Mouse (Mus musculus) lung, postnatal 36 days (tissue): ENCODE data around the gene Sbp.
"Not testable (repeated sequence)": the region's sequence is repeated elsewhere in the genome, so short reads cannot be mapped to it uniquely, and the experiment has no call there.

ENCODE experiments used
- DNase-seq: peaks from one replicate; pipeline ENCODE4 v3.0.0; 2022; ENCODE audit warnings: mixed read lengths

The Sbp gene

DNA sequence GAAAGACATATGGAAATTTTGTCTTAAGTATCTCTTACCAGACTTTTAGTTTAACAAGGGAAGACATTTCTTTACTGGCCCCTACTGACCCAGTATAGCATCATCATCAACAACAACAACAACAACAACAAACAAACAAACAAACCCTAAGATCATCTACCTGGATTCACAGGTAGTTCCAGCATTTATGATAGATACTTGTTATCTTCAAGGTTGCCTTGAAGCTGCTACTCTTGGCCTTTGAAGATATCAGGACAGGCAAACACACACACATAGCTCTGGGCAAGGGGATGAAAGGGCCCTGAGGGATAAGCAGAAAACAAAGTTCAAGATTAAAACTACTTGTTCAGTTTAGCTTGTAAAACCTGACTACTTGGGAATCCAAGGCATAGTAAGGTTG lies at the start of gene Sbp:
Sbp (plus strand) TSS at position 301 of the 400 bp plus-strand sequence.
- DNase-seq, result no peak

DNA sequence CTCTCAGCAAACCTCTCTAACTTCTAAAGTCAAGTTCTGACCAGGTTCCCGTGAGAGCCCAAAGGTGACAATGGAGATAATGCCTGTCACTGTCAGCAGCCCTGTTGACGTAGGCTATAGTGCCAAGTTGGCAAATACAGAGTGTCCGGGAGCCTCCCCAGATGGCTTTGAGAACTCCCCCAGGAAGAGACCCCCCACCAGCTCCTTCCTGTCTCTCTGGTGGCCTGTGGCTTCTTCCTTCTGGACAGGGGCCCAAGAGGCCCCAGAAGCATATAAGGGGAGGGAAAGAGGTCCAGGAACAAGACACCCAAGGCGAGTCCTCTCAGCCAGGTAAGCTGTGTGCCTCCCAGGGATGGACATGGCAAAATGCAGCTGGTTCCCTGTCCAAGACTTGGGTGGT lies 24.3 kb upstream of the Sbp start, which contains the start of gene Dcpp3:
Dcpp3 (plus strand) TSS at position 301 of the 400 bp plus-strand sequence.
- not testable (repeated sequence) for DNase-seq

DNA sequence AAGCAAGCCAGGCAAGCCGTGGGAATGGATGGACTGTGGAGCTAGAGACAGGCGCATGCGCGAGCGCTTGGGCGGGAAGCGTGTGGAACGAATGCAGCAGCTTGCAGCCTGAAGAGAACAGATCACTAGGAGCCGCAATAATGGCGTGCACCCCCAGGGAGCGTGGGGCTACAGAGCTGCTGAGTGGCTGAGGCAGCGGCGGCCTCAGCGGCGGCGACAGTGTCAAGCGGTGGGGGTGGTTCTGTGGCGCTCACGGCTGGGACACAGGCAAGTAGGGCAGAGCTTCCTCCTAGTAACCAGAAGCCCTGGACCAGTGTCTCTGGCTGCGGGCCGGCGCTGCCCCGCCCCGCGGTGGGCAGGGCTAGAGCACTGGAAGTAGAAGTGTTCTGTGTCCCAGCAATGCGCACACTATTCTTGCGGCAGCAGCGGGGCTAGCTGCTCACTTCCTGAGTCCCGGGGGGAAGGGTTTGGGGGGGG lies 16.9 kb upstream of the Sbp start:
- DNase-seq, result peak; percentile 97

DNA sequence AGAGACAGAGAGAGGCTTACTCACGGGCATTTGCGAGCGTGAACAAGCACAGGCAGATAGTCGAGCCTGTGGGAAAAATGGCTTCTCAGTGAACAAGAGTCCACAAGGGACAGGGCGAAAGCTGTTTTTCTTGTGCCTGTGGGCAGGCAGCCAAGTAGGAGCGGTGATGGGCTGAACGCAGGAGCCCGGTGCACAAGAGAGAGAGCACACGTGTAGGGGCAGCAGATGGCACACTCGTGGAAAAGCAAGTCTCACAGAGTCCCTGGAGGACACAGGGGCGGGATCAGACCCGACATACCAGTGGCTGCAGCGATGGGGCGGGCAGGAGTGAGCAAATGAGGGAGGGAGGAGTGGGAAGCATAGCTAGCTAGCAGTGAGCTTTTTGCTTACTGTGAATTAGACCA lies 16.4 kb upstream of the Sbp start:
- peak; percentile 55 for DNase-seq

DNA sequence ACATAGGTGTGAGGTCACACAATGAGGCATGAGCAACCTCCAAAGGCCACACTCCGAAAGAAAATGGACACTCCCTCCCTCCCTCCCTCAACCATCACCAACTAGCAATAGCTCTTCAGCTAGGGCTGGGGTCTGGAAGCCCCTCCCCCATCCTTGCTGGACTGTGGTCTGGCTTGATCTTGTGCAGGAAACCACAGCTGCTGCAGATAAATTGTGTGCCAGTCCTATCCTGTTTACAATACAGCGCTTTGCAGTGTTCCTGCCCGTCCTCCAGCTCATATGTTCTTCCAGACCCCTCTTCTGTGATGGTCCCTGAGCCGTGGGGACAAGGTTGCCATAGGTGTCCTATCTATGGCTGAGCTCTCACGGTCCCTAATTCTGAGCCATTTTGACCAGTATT lies 10.3 kb upstream of the Sbp start:
- no peak for DNase-seq

DNA sequence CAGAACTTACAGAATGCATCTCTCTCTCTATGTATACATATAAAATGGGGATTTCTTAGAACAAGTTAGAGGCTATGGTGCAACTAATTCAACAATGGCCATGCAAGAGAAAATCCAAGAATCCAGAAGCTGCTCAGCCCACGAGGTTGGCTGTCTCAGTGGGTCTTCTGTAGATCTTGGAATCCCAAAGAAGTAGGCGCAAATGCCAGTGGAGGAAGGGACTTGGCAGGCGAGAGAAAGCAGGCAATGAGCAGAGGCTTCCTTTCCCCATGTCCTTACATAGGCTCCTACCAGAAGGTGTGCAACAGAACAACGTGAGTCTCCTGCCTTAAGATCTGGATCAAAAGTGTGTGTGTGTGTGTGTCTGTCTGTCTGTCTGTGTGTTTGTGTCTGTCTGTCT lies 6.0 kb downstream of the Sbp start:
- not testable (repeated sequence) for DNase-seq

DNA sequence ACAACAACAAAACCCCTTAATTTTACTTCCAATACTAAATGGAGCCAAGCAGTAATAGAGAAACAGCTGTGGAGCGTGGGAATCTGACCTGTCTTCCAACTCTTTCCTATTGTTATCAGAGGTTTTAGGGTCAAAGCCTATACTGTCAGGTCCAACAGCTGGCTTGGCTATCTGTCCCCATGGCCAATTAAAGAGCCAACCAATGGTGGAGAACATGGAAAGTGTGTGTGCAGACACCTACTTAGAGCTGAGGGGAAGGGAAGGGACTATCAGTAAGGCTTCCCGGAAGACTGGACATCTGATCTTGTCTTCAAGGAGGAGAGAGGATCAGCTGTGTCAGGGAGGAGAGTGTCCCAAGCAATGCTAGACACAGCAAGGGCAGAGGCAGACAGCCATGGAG lies 7.6 kb downstream of the Sbp start:
- no peak for DNase-seq

DNA sequence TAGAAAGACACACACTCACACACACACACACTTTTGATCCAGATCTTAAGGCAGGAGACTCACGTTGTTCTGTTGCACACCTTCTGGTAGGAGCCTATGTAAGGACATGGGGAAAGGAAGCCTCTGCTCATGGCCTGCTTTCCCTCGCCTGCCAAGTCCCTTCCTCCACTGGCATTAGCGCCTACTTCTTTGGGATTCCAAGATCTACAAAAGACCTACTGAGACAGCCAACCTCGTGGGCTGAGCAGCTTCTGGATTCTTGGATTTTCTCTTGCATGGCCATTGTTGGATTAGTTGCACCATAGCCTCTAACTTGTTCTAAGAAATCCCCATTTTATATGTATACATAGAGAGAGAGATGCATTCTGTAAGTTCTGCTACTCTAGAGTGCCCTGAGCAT lies 9.4 kb downstream of the Sbp start:
- not testable (repeated sequence) for DNase-seq

DNA sequence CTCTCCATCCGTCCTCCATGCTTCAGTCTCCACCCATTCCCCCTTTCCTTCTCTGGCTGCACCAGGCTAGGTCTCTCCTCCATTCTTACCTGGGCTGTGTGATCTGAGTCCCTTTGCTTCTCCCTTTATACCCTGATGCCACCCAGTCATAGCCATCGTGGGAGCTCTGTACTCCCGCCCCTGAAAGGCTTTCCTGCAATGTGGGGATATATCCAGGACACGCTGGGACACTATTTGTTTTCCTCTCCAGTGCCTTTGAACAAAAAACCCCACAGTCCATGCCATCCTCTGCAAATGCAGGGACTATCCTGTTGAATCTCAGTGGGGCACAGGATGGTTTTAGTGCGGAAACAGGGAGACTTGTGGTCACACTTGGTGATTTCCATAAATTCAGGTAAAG lies 13.7 kb downstream of the Sbp start, which contains the start of gene Sbpl:
Sbpl (minus strand) TSS at position 101 of the 400 bp plus-strand sequence.
- DNase-seq, result no peak

DNA sequence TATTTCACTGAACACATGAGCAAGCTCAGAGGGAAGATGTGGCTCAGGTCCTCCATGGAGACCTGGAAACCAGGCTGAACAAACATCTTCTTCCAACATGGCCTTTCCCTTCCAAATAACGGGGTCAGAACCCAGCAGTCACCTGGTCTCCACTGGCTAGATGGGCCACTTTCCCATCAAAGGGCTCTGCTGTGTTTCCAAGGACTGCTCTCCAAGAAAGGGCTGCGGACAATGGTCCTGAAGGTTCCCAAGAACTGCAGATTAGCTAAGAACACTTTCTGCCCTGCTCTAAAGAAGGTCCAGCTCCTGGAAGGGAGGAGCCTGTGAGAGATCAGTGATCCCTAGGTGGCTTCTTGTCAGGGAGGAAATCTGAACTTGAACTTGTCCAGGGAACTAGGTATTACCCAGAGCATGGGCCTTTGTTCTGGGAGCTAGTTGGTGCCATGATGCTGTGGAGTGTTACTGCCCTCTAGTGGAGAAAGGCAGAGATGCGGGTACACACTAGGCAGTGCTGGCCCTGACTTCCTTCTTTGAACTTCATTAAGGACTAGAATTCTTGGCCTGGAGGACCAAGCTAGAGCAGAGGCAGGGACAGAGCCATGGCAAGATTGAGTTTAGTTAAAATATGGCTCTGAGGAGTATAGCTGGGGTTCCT lies 18.7 kb downstream of the Sbp start:
- peak; percentile 91 for DNase-seq

DNA sequence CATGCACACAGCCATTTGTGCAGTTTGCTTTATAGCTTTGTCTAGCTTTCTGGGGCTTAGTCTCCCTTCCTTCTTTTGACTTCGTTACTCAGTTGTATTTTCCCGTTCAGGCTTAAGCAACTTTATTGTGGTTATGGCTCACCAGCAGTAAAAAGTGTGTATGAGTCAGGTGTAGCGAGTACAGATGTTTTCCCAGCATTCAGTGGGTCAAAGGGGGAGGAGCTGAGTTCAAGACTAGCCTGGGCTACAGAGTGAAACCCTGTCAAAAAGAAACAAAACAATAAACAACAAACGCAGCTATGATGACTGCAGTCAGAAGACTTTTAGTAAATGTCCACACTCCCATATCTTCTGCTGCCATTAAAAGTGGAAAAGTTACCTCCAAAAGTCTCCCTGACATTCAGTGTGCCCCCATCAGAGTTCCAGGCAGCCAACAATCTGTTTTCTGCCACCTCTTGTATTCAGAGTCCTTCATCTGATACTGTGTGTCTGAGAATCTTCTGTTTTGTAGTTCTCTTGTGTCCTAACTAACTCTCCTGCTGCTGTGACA lies 20.2 kb downstream of the Sbp start:
- DNase-seq, result peak; percentile 21

DNA sequence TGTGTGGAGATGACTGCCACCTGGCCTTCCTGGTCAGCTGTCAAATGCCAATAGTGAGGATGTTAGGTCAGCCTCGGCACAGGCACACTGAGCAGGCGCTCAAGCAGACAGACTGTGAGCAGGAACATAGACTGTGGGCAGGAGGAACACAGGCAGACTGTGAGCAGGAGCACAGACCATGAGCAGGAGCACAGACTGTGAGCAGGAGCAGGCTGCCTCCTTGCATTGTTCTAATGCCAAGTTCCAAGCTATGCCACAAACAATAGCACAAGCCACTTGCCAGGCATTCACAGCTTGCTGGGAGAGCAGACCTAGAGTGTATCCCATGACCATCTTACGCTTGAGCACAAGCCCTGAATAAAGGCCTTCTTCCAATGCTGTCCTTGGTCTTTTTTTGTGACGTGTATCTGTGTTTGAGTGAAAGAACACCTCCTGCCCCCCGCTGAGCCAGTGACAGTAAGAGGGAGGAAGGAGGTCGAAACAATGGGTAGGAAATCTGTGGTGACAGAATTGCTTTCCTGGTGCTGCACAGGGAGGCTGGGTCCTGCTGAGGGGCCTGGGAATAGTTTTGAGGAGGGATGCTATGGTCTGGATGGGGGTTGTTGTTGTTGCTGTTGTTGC lies 24.4 kb downstream of the Sbp start:
- DNase-seq, result no peak

DNA sequence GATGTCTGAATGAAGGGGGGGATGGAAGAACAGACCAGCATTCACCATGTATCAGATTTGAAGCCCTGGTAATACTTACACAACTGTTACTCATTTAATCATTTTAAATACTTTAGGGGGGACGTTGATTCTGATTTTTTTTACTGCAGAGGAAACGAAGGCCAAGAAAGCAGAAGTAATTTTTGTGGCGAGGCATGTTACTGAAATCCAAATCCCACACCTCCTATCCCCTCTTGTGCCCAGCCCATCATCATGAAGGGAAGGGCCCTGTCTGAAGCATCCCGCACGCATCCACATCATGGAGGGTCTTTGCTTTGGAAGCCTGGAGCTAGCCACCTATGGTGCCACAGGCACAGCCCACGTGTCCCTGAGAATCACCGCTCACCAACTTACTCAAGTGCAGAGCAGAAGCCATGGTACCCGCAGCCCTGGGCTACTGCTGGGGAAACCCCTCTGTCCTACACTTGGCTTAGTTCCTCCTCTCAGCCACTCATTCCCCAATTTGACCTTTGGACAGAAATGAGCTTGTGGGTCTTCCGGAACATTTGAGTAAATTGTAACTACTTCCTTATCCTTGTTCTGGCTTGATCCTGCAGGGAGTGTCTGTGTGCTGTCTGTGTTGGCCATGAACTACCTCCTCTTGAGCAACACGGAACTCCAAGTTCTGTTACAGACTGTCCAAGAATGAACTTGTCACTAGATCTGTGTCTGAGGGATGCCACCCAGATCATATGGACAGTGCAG lies 25.4 kb downstream of the Sbp start:
- peak; percentile 68 for DNase-seq

DNA sequence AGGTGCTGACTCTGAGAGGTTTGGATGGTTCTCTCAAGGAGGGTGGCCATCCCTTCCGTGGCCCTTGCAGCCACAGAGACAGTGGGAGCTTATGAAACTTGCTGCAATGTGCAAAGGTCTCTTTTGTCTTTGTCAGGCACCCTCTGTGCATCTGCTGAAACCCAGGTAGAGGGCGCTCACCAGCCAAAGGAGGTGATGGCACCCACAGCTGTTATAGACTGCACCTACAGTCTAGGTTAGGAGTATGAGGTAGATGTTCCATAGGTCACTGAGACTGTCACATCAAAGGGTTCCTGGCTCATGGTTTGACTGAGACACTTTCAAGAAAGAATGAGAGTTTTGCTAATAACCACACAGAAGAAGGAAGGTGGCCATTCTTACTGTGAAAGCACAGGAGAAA lies 27.3 kb downstream of the Sbp start:
- peak; percentile 46 for DNase-seq

DNA sequence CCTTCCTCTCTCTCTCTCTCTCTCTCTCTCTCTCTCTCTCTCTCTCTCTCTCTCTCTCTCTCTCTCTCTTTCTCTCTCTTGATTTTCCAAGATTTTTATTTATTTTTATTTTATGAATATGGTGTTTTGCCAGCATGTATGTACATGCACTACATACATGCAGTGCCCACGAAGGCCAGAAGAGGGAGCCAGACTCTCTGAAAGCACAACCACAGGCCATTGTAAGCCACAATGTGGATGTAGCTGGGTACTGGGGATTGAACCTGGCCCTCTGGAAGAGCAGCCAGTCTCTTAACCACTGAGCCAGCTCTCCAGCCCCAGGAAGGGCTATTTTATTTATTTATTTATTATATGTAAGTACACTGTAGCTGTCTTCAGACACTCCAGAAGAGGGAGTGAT lies 27.8 kb downstream of the Sbp start:
- DNase-seq, result peak; percentile 95

DNA sequence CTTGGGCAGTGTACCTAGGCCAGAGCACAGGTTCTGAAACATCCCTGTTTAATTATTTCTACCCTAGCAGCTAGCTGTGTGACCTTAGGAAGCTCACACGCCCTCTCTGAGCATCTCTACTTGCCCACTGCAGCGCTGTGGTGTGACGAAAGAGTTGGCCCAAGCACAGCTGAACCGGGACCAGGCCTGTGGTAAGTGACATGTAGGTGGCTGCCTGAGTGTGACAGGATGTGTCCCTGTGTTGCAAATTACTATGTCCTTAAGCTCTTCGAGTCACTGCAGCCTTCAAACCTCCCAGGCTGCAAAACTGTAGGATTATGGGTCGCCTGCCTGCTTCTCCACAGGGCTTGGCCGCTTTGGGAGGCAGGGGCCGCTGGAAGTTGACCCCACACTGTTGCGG lies 29.8 kb downstream of the Sbp start:
- DNase-seq, result no peak

DNA sequence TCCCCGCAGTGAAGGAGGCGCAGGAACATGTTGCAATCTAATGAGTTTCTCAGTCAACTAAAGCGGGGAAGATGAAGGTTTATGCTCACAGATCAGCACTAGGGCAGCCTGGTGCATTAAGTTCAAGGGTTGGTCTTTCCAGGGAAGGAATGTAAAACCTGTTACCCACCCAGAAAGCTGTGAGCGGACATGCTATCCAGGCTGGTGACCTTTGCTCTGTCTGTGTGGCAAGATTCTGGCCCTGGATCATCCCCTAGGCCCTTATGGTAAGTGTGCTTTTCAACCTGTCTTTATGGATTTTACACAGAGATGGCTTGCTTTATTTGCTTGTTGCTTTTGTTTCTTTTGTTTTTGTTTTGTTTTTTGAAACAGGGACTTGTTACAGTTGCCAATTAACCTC lies 35.2 kb downstream of the Sbp start:
- no peak for DNase-seq

DNA sequence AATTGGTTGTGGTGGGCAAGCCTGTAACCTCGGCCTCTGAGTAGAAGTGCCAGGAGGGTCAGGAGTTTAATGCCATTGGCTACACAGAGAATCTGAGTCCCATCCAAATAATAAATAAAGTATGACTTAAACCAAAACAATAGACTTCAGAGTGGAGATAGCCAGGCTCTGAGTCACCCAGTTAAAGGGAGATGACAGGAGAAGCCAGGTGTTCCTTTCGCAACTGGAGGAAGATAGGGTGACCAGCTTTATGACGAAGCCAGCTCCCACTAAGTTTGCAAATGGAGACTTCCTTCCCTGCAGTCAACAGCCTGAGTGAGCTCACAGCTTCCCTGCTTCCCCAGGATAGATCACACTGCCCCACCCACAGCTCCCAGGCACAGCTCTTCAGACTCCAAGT lies 38.0 kb downstream of the Sbp start:
- no peak for DNase-seq

DNA sequence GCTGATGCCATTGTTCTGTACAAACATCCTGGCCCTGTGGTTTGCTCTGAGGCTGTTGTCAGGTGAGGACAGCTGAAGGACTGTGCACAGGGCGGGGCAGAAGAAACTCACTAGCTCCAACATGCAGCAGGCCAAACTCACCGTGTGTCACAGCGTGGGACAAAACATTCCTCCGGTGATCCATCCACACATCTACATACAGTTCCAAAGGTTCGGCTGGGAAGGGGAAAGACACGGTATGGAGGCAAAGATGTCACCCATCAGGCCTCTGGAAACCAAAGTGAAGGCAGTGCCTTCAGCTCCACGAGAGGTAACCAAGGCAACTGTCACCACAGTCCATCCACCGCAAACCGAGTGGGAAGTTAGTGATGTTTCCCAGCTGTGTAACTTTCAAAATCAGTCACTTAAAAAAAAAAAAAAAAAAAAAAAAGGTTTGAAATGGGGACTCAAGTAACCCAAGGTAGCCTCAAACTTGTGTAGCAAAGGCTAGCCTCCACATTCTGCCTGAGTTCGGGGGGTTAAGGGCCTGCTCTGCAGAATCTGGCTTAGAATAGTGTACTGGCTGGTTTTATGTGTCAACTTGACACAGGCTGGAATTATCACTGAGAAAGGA lies 38.9 kb downstream of the Sbp start, which contains the start of gene Prss30:
Prss30 (minus strand) TSS at position 270 of the 613 bp plus-strand sequence.
- peak; percentile 61 for DNase-seq

DNA sequence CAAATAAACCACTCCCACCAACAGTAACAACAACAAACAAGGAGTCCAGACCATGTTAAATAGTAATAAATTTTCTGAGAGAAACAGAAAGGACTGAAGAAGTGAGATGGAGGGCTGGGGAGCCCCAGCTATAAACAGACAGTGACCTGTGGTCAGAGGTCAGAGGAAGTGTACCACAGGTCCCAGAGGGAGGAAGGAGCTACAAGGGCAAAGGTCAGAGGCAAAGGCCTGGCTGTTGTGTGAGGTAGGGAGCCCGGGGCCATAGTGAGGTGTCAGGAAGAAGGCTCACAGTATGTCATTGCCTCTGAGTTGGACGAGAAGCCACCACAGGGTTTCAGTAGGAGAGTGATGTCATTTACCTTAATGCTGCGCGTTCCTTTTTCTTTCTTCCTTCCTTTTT lies 41.4 kb downstream of the Sbp start:
- DNase-seq, result peak; percentile 46

DNA sequence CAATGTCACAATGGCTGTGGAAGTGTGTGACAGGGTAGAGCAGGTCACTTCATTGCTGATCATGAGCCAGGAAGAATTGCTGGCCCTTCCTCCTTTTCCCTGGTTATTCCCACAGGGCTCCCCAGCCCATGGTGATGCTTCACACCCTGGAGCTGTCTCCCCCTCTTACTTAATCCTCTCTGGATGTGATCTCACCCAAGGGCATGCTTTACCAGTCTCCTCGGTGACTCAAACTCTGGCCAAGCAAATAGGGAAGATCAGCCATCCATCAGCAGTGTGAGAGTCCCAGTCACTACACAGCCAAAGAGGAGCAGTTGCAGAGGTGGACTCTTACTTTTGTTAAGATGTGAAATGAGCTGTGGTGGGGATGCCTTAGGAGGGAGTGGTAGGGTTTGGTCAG lies 43.5 kb downstream of the Sbp start:
- DNase-seq, result no peak

DNA sequence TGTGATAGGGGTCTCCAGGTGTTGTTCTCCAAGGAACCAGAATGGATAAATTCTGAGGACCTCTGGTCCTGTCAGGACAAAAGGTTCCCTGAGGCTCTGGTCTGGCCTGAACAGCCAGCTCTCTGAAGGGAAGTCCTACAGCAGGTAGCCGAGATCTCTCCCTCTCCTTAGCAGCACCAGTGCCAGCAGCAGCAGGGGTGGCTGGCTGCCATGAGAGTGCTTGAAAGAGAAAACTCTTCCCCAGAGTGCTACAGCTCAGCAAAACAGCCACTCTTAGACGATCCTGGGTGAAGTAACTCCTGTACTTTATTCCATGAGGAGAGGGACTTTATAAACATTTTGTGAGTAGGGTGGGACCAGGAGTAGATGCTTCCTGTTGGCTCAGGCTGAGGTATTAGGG lies 48.3 kb downstream of the Sbp start:
- peak; percentile 74 for DNase-seq
